Mouse (Mus musculus) MEL (cell line): ENCODE results near the gene Cd300ld4. TPM values are rescaled to one million over a fixed set of nuclear protein-coding genes. Genes with fewer than 3 reads are reported as not detected.
"Not testable (repeated sequence)": the region's sequence is repeated elsewhere in the genome, so short reads cannot be mapped to it uniquely, and the experiment has no call there.

Experiments used
- DNase-seq: peaks from one replicate; pipeline ENCODE4 v3.0.0; 2011; ENCODE audit warnings: low read depth, low spot score
- H3K27ac ChIP-seq: 2 replicates; pipeline ENCODE4 v1.5.1; 2012; ENCODE audit warnings: low read depth, mild to moderate bottlenecking, control low read depth, low read length, moderate library complexity; ENCODE audit not compliant: control insufficient read depth
- H3K27me3 ChIP-seq, 2 experiments: fragments of 150-350 bp in 1 of 2; sonication (generic) in 1 of 2; 2 replicates each; pipeline ENCODE4 v1.6.1; 2012; ENCODE audit warnings: low read length in 2 of 2, mild to moderate bottlenecking in 2 of 2, improper control_type of control experiment in 1 of 2, moderate library complexity in 1 of 2; ENCODE audit not compliant: insufficient read depth in 2 of 2, control insufficient read depth in 1 of 2
- H3K36me3 ChIP-seq, 2 experiments: 2 replicates each; pipeline ENCODE4 v1.6.1; 2012 to 2014; ENCODE audit warnings: low read length in 2 of 2, improper control_type of control experiment in 1 of 2, inconsistent platforms in 1 of 2, mild to moderate bottlenecking in 1 of 2; ENCODE audit not compliant: insufficient read depth in 2 of 2, control insufficient read depth in 1 of 2
- H3K4me1 ChIP-seq, 2 experiments: fragments of 150-350 bp in 1 of 2; sonication (generic) in 1 of 2; 2 replicates each; pipeline ENCODE4 v1.6.1; 2012; ENCODE audit warnings: low read length in 2 of 2, improper control_type of control experiment in 1 of 2, mild to moderate bottlenecking in 1 of 2; ENCODE audit not compliant: insufficient read depth in 2 of 2, control insufficient read depth in 1 of 2
- H3K4me3 ChIP-seq, 2 experiments: fragments of 150-350 bp in 1 of 2; sonication (generic) in 1 of 2; 2 replicates each; pipeline ENCODE4 v1.5.1; 2012; ENCODE audit warnings: low read depth in 2 of 2, low read length in 2 of 2, mild to moderate bottlenecking in 2 of 2, moderate library complexity in 2 of 2, control low read depth in 1 of 2, improper control_type of control experiment in 1 of 2; ENCODE audit not compliant: control insufficient read depth in 1 of 2, insufficient read depth in 1 of 2
- H3K79me2 ChIP-seq: 2 replicates; pipeline ENCODE4 v1.6.1; 2012; ENCODE audit warnings: mild to moderate bottlenecking, low read length, moderate library complexity; ENCODE audit not compliant: control insufficient read depth, poor library complexity, insufficient read depth
- H3K9ac ChIP-seq: 2 replicates; pipeline ENCODE4 v1.6.1; 2012; ENCODE audit warnings: low read depth, mild to moderate bottlenecking, control low read depth, low read length, moderate library complexity; ENCODE audit not compliant: control insufficient read depth, poor library complexity, severe bottlenecking
- H3K9me3 ChIP-seq: fragments of 150-350 bp; sonication (generic); replicated peaks from 2 replicates; pipeline ENCODE4 v1.6.1; 2012; ENCODE audit warnings: mild to moderate bottlenecking, low read length, improper control_type of control experiment, moderate library complexity; ENCODE audit not compliant: insufficient read depth
- CHD2 ChIP-seq: IDR thresholded peaks from 2 replicates; pipeline ENCODE4 v1.6.1; 2011; ENCODE audit warnings: low read length, improper control_type of control experiment
- ELF1 ChIP-seq: IDR thresholded peaks from 2 replicates; pipeline ENCODE4 v1.6.1; 2014; ENCODE audit warnings: low read depth, mild to moderate bottlenecking, inconsistent platforms, low read length, improper control_type of control experiment, moderate library complexity
- EP300 ChIP-seq, 2 experiments: IDR thresholded peaks; 2 replicates each; pipeline ENCODE4 v1.6.1; 2011; ENCODE audit warnings: improper control_type of control experiment in 2 of 2, low read length in 2 of 2, low read depth in 1 of 2, mild to moderate bottlenecking in 1 of 2
- GATA1 ChIP-seq: IDR thresholded peaks from 2 replicates; pipeline ENCODE4 v1.6.1; 2011; ENCODE audit warnings: low read depth, low read length, improper control_type of control experiment
- HCFC1 ChIP-seq: IDR thresholded peaks from 2 replicates; pipeline ENCODE4 v1.6.1; 2012; ENCODE audit warnings: low read depth, mild to moderate bottlenecking, inconsistent platforms, low read length, improper control_type of control experiment, moderate library complexity
- MAFK ChIP-seq: IDR thresholded peaks from 2 replicates; pipeline ENCODE4 v1.6.1; 2011; ENCODE audit warnings: low read depth, mild to moderate bottlenecking, low read length, improper control_type of control experiment, borderline replicate concordance
- MAX ChIP-seq: IDR thresholded peaks from 2 replicates; pipeline ENCODE4 v1.6.1; 2011; ENCODE audit warnings: low read length, improper control_type of control experiment
- NELFE ChIP-seq: IDR thresholded peaks from 2 replicates; pipeline ENCODE4 v1.6.1; 2011; ENCODE audit warnings: low read depth, low read length, improper control_type of control experiment
- NRF1 ChIP-seq: IDR thresholded peaks from 2 replicates; pipeline ENCODE4 v1.6.1; 2014; ENCODE audit warnings: low read depth, mild to moderate bottlenecking, inconsistent platforms, low read length, improper control_type of control experiment, moderate library complexity; ENCODE audit not compliant: poor library complexity, insufficient read depth, severe bottlenecking
- SIN3A ChIP-seq: IDR thresholded peaks from 2 replicates; pipeline ENCODE4 v1.6.1; 2012; ENCODE audit warnings: low read length, improper control_type of control experiment, inconsistent platforms
- TAL1 ChIP-seq: IDR thresholded peaks from 2 replicates; pipeline ENCODE4 v1.6.1; 2012; ENCODE audit warnings: mild to moderate bottlenecking, inconsistent platforms, low read length, moderate library complexity, mixed read lengths
- UBTF ChIP-seq: IDR thresholded peaks from 2 replicates; pipeline ENCODE4 v1.6.1; 2012; ENCODE audit warnings: low read depth, mild to moderate bottlenecking, inconsistent platforms, low read length, improper control_type of control experiment, moderate library complexity, borderline replicate concordance; ENCODE audit not compliant: insufficient read depth
- USF1 ChIP-seq: IDR thresholded peaks from 2 replicates; pipeline ENCODE4 v1.6.1; 2014; ENCODE audit warnings: low read depth, mild to moderate bottlenecking, inconsistent platforms, low read length, improper control_type of control experiment, moderate library complexity
- ZC3H11A ChIP-seq: IDR thresholded peaks from 2 replicates; pipeline ENCODE4 v1.6.1; 2012; ENCODE audit warnings: low read depth, mild to moderate bottlenecking, inconsistent platforms, low read length, improper control_type of control experiment
- ZKSCAN1 ChIP-seq: IDR thresholded peaks from 2 replicates; pipeline ENCODE4 v1.6.1; 2012; ENCODE audit warnings: low read depth, mild to moderate bottlenecking, inconsistent platforms, low read length, improper control_type of control experiment, moderate library complexity
- ZMIZ1 ChIP-seq: IDR thresholded peaks from 2 replicates; pipeline ENCODE4 v1.6.1; 2012; ENCODE audit warnings: low read depth, mild to moderate bottlenecking, inconsistent platforms, low read length, improper control_type of control experiment, moderate library complexity
- polyA plus RNA-seq, 2 experiments: library from polyadenylated mRNA; stranded (reverse) in 1 of 2; unstranded in 1 of 2; fragments of >175 nt in 1 of 2; fragments of >200 nt in 1 of 2; gene quantifications; 2 replicates each; pipeline versions ENCODE4 v1.2.1 to v1.2.4; 2012; ENCODE audit warnings: low replicate concordance in 2 of 2, low read depth in 1 of 2; ENCODE audit not compliant: insufficient read length in 2 of 2, insufficient read depth in 1 of 2, missing spikeins in 1 of 2
- total RNA-seq: library from RNA; depleted of rRNA; stranded (reverse); fragments of 300-350 nt; gene quantifications from 2 replicates; pipeline ENCODE4 v1.2.3, GENCODE M21; 2012; rRNA removed

The Cd300ld4 gene
- total RNA-seq (not detected in 2 replicates), polyA plus RNA-seq (not detected)

DNA sequence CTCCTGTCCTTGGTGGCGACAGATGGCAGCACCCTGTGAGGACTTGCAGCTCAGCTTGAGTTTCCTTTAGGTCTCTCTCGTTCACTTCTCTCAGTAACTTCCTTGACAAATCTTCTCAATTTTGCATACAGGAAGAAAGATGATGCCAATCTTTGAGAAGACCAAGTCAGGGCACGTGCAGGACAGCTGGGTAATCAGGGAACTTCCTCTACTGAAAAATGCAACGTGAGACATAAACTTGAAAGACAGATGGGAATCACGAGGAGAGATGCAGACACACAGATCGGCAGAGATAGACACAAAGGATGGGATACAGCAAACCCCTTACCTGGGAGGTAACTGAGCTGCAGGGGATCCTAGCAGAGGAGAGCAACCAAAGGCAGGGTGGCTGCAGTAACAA lies at the start of gene Cd300ld4:
Gene Cd300ld4 (minus strand): TSS at position 101 of the 400 bp plus-strand sequence.
- H3K9me3 ChIP-seq, H3K27me3 ChIP-seq, DNase-seq, H3K9ac ChIP-seq, H3K36me3 ChIP-seq, H3K4me3 ChIP-seq, H3K4me1 ChIP-seq, H3K27ac ChIP-seq, H3K79me2 ChIP-seq: not testable (repeated sequence)

- no peak overlapping the region for H3K9ac ChIP-seq
- peak; percentile 41 for DNase-seq
- peaks cover 6 to 19% of the 10 kb centered on the region in 2 experiments; a peak in 3 of 4 replicates for H3K4me1 ChIP-seq
- no peaks in the 10 kb centered on the region for H3K79me2 ChIP-seq
- no peaks in the 10 kb centered on the region for H3K9me3 ChIP-seq
- no peak overlapping the region; a peak in 1 of 4 replicates for H3K4me3 ChIP-seq
- TF ChIP-seq MAFK (no peak), UBTF (no peak), ZC3H11A (no peak), EP300 (IDR thresholded peaks at IDR 0.05; ENCODE audit: low read depth in 1 of 2, low read length in 2 of 2) (peak; percentile 20 to 43; a peak in 2 of 4 replicates), MAX (no peak), GATA1 (peak; percentile 62)
- peaks cover 0 to 6% of the 10 kb centered on the region in 2 experiments; a peak in 1 of 4 replicates for H3K36me3 ChIP-seq
- H3K27ac ChIP-seq: no peak overlapping the region
- no peaks in the 10 kb centered on the region for H3K27me3 ChIP-seq
Observed at GRCm38 (mm10) chr11:115075859-115076258, 49.0 kb upstream of the Cd300ld4 start.

DNA sequence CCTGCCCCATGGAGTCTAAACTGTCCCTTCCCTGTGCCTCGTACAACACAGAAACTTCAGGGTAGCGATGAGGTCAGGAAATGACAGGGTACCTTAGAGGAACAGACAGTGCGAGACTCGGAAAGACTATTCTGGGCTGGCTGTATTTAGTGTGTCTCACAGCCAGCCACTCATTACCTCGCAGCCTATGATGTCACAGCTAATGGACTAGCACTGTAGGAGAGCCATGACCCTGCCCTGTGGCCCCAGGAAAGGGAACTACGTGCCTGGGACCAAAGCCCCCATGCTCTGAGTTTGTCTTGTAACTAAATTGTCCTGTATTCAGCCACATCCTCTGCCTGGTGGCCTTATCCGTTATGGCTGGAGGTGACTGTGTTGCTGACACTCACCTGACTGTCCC lies 48.6 kb upstream of the Cd300ld4 start:
- Histone ChIP-seq H3K9me3 (no peaks in the 10 kb centered on the region), H3K27me3 (no peaks in the 10 kb centered on the region), H3K36me3 (peaks cover 0 to 6% of the 10 kb centered on the region in 2 experiments; a peak in 1 of 4 replicates), H3K27ac (no peak overlapping the region), H3K4me3 (no peak overlapping the region), H3K79me2 (no peaks in the 10 kb centered on the region), H3K4me1 (peaks cover 6 to 19% of the 10 kb centered on the region in 2 experiments; a peak in 3 of 4 replicates), H3K9ac (no peak overlapping the region)
- no peak for TF ChIP-seq ZMIZ1
- DNase-seq: no peak

- H3K36me3 ChIP-seq: peaks cover 0 to 6% of the 10 kb centered on the region in 2 experiments; a peak in 1 of 4 replicates
- TF ChIP-seq NRF1 (no peak), CHD2 (no peak), EP300 (IDR thresholded peaks at IDR 0.05; ENCODE audit: low read depth in 1 of 2, low read length in 2 of 2) (no peak), ZKSCAN1 (no peak), ZC3H11A (no peak), NELFE (no peak), TAL1 (no peak), ELF1 (no peak), HCFC1 (no peak), GATA1 (no peak), SIN3A (no peak), USF1 (no peak)
- H3K79me2 ChIP-seq: no peaks in the 10 kb centered on the region
- no peak for DNase-seq
- no peak overlapping the region for H3K4me3 ChIP-seq
- peaks cover 0 to 10% of the 10 kb centered on the region in 2 experiments; a peak in 2 of 4 replicates for H3K4me1 ChIP-seq
- H3K9ac ChIP-seq: no peak overlapping the region
- no peaks in the 10 kb centered on the region for H3K27me3 ChIP-seq
- no peak overlapping the region for H3K27ac ChIP-seq
- H3K9me3 ChIP-seq: no peaks in the 10 kb centered on the region
Observed at GRCm38 (mm10) chr11:115073002-115073401, 46.2 kb upstream of the Cd300ld4 start.
